Mouse (Mus musculus) MEL (cell line): ENCODE results near the gene Tmem274. TPM values are rescaled to one million over a fixed set of nuclear protein-coding genes. Genes with fewer than 3 reads are reported as not detected.

ENCODE experiments used
- DNase-seq: peaks from one replicate; pipeline ENCODE4 v3.0.0; 2011; ENCODE audit warnings: low read depth, low spot score
- H3K27ac ChIP-seq: 2 replicates; pipeline ENCODE4 v1.5.1; 2012; ENCODE audit warnings: low read depth, mild to moderate bottlenecking, control low read depth, low read length, moderate library complexity; ENCODE audit not compliant: control insufficient read depth
- H3K27me3 ChIP-seq, 2 experiments: fragments of 150-350 bp in 1 of 2; sonication (generic) in 1 of 2; 2 replicates each; pipeline ENCODE4 v1.6.1; 2012; ENCODE audit warnings: low read length in 2 of 2, mild to moderate bottlenecking in 2 of 2, improper control_type of control experiment in 1 of 2, moderate library complexity in 1 of 2; ENCODE audit not compliant: insufficient read depth in 2 of 2, control insufficient read depth in 1 of 2
- H3K36me3 ChIP-seq, 2 experiments: 2 replicates each; pipeline ENCODE4 v1.6.1; 2012 to 2014; ENCODE audit warnings: low read length in 2 of 2, improper control_type of control experiment in 1 of 2, inconsistent platforms in 1 of 2, mild to moderate bottlenecking in 1 of 2; ENCODE audit not compliant: insufficient read depth in 2 of 2, control insufficient read depth in 1 of 2
- H3K4me1 ChIP-seq, 2 experiments: fragments of 150-350 bp in 1 of 2; sonication (generic) in 1 of 2; 2 replicates each; pipeline ENCODE4 v1.6.1; 2012; ENCODE audit warnings: low read length in 2 of 2, improper control_type of control experiment in 1 of 2, mild to moderate bottlenecking in 1 of 2; ENCODE audit not compliant: insufficient read depth in 2 of 2, control insufficient read depth in 1 of 2
- H3K4me3 ChIP-seq, 2 experiments: fragments of 150-350 bp in 1 of 2; sonication (generic) in 1 of 2; 2 replicates each; pipeline ENCODE4 v1.5.1; 2012; ENCODE audit warnings: low read depth in 2 of 2, low read length in 2 of 2, mild to moderate bottlenecking in 2 of 2, moderate library complexity in 2 of 2, control low read depth in 1 of 2, improper control_type of control experiment in 1 of 2; ENCODE audit not compliant: control insufficient read depth in 1 of 2, insufficient read depth in 1 of 2
- H3K79me2 ChIP-seq: 2 replicates; pipeline ENCODE4 v1.6.1; 2012; ENCODE audit warnings: mild to moderate bottlenecking, low read length, moderate library complexity; ENCODE audit not compliant: control insufficient read depth, poor library complexity, insufficient read depth
- H3K9ac ChIP-seq: 2 replicates; pipeline ENCODE4 v1.6.1; 2012; ENCODE audit warnings: low read depth, mild to moderate bottlenecking, control low read depth, low read length, moderate library complexity; ENCODE audit not compliant: control insufficient read depth, poor library complexity, severe bottlenecking
- H3K9me3 ChIP-seq: fragments of 150-350 bp; sonication (generic); replicated peaks from 2 replicates; pipeline ENCODE4 v1.6.1; 2012; ENCODE audit warnings: mild to moderate bottlenecking, low read length, improper control_type of control experiment, moderate library complexity; ENCODE audit not compliant: insufficient read depth
- BHLHE40 ChIP-seq: IDR thresholded peaks from 2 replicates; pipeline ENCODE4 v1.6.1; 2012; ENCODE audit warnings: low read depth, mild to moderate bottlenecking, inconsistent platforms, low read length, improper control_type of control experiment, borderline replicate concordance
- E2F4 ChIP-seq: IDR thresholded peaks from 2 replicates; pipeline ENCODE4 v1.6.1; 2011; ENCODE audit warnings: low read depth, low read length, improper control_type of control experiment, borderline replicate concordance
- ELF1 ChIP-seq: IDR thresholded peaks from 2 replicates; pipeline ENCODE4 v1.6.1; 2014; ENCODE audit warnings: low read depth, mild to moderate bottlenecking, inconsistent platforms, low read length, improper control_type of control experiment, moderate library complexity
- EP300 ChIP-seq, 2 experiments: IDR thresholded peaks; 2 replicates each; pipeline ENCODE4 v1.6.1; 2011; ENCODE audit warnings: improper control_type of control experiment in 2 of 2, low read length in 2 of 2, low read depth in 1 of 2, mild to moderate bottlenecking in 1 of 2
- ETS1 ChIP-seq: IDR thresholded peaks from 2 replicates; pipeline ENCODE4 v1.6.1; 2012; ENCODE audit warnings: low read depth, mild to moderate bottlenecking, inconsistent platforms, low read length, improper control_type of control experiment, moderate library complexity
- GABPA ChIP-seq: IDR thresholded peaks from 2 replicates; pipeline ENCODE4 v1.6.1; 2012; ENCODE audit warnings: low read depth, mild to moderate bottlenecking, inconsistent platforms, low read length, improper control_type of control experiment, moderate library complexity
- HCFC1 ChIP-seq: IDR thresholded peaks from 2 replicates; pipeline ENCODE4 v1.6.1; 2012; ENCODE audit warnings: low read depth, mild to moderate bottlenecking, inconsistent platforms, low read length, improper control_type of control experiment, moderate library complexity
- KAT2A ChIP-seq: conservative IDR thresholded peaks from 2 replicates; pipeline ENCODE4 v1.6.1; 2012; ENCODE audit warnings: low read depth, low read length, improper control_type of control experiment, inconsistent platforms
- MAFK ChIP-seq: IDR thresholded peaks from 2 replicates; pipeline ENCODE4 v1.6.1; 2011; ENCODE audit warnings: low read depth, mild to moderate bottlenecking, low read length, improper control_type of control experiment, borderline replicate concordance
- MAX ChIP-seq: IDR thresholded peaks from 2 replicates; pipeline ENCODE4 v1.6.1; 2011; ENCODE audit warnings: low read length, improper control_type of control experiment
- MAZ ChIP-seq: IDR thresholded peaks from 2 replicates; pipeline ENCODE4 v1.6.1; 2012; ENCODE audit warnings: low read depth, mild to moderate bottlenecking, inconsistent platforms, low read length, improper control_type of control experiment
- MYB ChIP-seq: IDR thresholded peaks from 2 replicates; pipeline ENCODE4 v1.6.1; 2011; ENCODE audit warnings: mild to moderate bottlenecking, low read depth, low read length, improper control_type of control experiment
- NELFE ChIP-seq: IDR thresholded peaks from 2 replicates; pipeline ENCODE4 v1.6.1; 2011; ENCODE audit warnings: low read depth, low read length, improper control_type of control experiment
- POLR2A ChIP-seq, 2 experiments: IDR thresholded peaks; 2 replicates each; pipeline ENCODE4 v1.6.1; 2011 to 2012; ENCODE audit warnings: low read length in 2 of 2, mild to moderate bottlenecking in 2 of 2, control low read depth in 1 of 2, improper control_type of control experiment in 1 of 2, low read depth in 1 of 2, moderate library complexity in 1 of 2; ENCODE audit not compliant: control insufficient read depth in 1 of 2, insufficient read depth in 1 of 2, poor library complexity in 1 of 2
- POLR2AphosphoS2 ChIP-seq: IDR thresholded peaks from 2 replicates; pipeline ENCODE4 v1.6.1; 2011; ENCODE audit warnings: low read length, improper control_type of control experiment
- TAL1 ChIP-seq: IDR thresholded peaks from 2 replicates; pipeline ENCODE4 v1.6.1; 2012; ENCODE audit warnings: mild to moderate bottlenecking, inconsistent platforms, low read length, moderate library complexity, mixed read lengths
- TBP ChIP-seq: IDR thresholded peaks from 2 replicates; pipeline ENCODE4 v1.8.0; 2011; ENCODE audit warnings: low read depth, low read length, improper control_type of control experiment
- UBTF ChIP-seq: IDR thresholded peaks from 2 replicates; pipeline ENCODE4 v1.6.1; 2012; ENCODE audit warnings: low read depth, mild to moderate bottlenecking, inconsistent platforms, low read length, improper control_type of control experiment, moderate library complexity, borderline replicate concordance; ENCODE audit not compliant: insufficient read depth
- USF1 ChIP-seq: IDR thresholded peaks from 2 replicates; pipeline ENCODE4 v1.6.1; 2014; ENCODE audit warnings: low read depth, mild to moderate bottlenecking, inconsistent platforms, low read length, improper control_type of control experiment, moderate library complexity
- ZC3H11A ChIP-seq: IDR thresholded peaks from 2 replicates; pipeline ENCODE4 v1.6.1; 2012; ENCODE audit warnings: low read depth, mild to moderate bottlenecking, inconsistent platforms, low read length, improper control_type of control experiment
- ZMIZ1 ChIP-seq: IDR thresholded peaks from 2 replicates; pipeline ENCODE4 v1.6.1; 2012; ENCODE audit warnings: low read depth, mild to moderate bottlenecking, inconsistent platforms, low read length, improper control_type of control experiment, moderate library complexity
- ZNF384 ChIP-seq: IDR thresholded peaks from 2 replicates; pipeline ENCODE4 v1.6.1; 2012; ENCODE audit warnings: low read depth, mild to moderate bottlenecking, inconsistent platforms, low read length, improper control_type of control experiment
- polyA plus RNA-seq, 2 experiments: library from polyadenylated mRNA; stranded (reverse) in 1 of 2; unstranded in 1 of 2; fragments of >175 nt in 1 of 2; fragments of >200 nt in 1 of 2; gene quantifications; 2 replicates each; pipeline versions ENCODE4 v1.2.1 to v1.2.4; 2012; ENCODE audit warnings: low replicate concordance in 2 of 2, low read depth in 1 of 2; ENCODE audit not compliant: insufficient read length in 2 of 2, insufficient read depth in 1 of 2, missing spikeins in 1 of 2
- total RNA-seq: library from RNA; depleted of rRNA; stranded (reverse); fragments of 300-350 nt; gene quantifications from 2 replicates; pipeline ENCODE4 v1.2.3, GENCODE M21; 2012

The Tmem274 gene
- total and polyA plus RNA-seq, 3 experiments, result not detected

- no peak for TF ChIP-seq ZNF384
- TF ChIP-seq KAT2A, result no peak
- no peak for TF ChIP-seq HCFC1
- no peak for TF ChIP-seq USF1
- TF ChIP-seq ETS1, result no peak
- TF ChIP-seq ZMIZ1, result no peak
- no peak for TF ChIP-seq UBTF
- TF ChIP-seq E2F4, result no peak
- TF ChIP-seq NELFE, result no peak
- TF ChIP-seq MYB, result no peak
- no peak for TF ChIP-seq TBP
- TF ChIP-seq MAFK, result no peak
- no peak for TF ChIP-seq MAX
- no peak for TF ChIP-seq MAZ
- TF ChIP-seq EP300 (IDR thresholded peaks at IDR 0.05; ENCODE audit: low read depth in 1 of 2, low read length in 2 of 2), result no peak
- no peak for TF ChIP-seq POLR2A (IDR thresholded peaks at IDR 0.05; ENCODE audit: control insufficient read depth in 1 of 2, insufficient read depth in 1 of 2, low read depth in 1 of 2, low read length in 2 of 2, poor library complexity in 1 of 2)
- TF ChIP-seq BHLHE40, result no peak
- TF ChIP-seq ELF1, result no peak
- TF ChIP-seq, all 39 proteins: peak for 0
- Histone ChIP-seq H3K9me3 (no peaks in the 10 kb centered on the region), H3K79me2 (no peaks in the 10 kb centered on the region), H3K27me3 (no peaks in the 10 kb centered on the region), H3K4me3 (no peak overlapping the region), H3K9ac (no peak overlapping the region), H3K4me1 (no peaks in the 10 kb centered on the region), H3K36me3 (no peaks in the 10 kb centered on the region), H3K27ac (no peak overlapping the region)
- no peak for DNase-seq
Observed at GRCm38 (mm10) chr4:149458526-149458925, 18.7 kb upstream of the Tmem274 start.

DNA sequence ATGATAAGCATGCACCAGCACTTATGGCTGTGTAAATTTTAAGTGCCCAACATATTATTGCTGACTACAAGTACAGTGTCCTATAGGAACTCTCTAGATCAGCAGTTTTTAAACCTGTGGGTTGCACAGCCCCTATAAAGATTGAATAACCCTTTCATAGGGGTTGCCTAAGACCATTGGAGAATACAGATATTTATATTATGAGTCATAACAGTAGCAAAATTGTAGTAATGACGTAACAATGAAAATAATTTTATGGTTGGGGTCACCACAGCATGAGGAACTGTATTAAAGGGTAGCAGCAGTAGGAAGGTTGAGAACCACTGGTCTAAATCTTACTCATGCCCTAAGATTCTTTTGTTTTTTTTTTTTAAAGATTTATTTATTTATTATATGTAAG, 17.8 kb upstream of the Tmem274 start:
- H3K4me3 ChIP-seq, result no peak overlapping the region
- H3K36me3 ChIP-seq, result no peaks in the 10 kb centered on the region
- no peak overlapping the region for H3K27ac ChIP-seq
- H3K79me2 ChIP-seq, result no peaks in the 10 kb centered on the region
- no peaks in the 10 kb centered on the region for H3K9me3 ChIP-seq
- no peak for DNase-seq
- TF ChIP-seq ZC3H11A (no peak), E2F4 (no peak), POLR2AphosphoS2 (no peak), MAZ (no peak), TAL1 (no peak), GABPA (no peak)
- TF ChIP-seq, all 39 proteins: peak for 0
- no peaks in the 10 kb centered on the region for H3K27me3 ChIP-seq
- no peaks in the 10 kb centered on the region for H3K4me1 ChIP-seq
- H3K9ac ChIP-seq, result no peak overlapping the region
